In the genomic region with DNA sequence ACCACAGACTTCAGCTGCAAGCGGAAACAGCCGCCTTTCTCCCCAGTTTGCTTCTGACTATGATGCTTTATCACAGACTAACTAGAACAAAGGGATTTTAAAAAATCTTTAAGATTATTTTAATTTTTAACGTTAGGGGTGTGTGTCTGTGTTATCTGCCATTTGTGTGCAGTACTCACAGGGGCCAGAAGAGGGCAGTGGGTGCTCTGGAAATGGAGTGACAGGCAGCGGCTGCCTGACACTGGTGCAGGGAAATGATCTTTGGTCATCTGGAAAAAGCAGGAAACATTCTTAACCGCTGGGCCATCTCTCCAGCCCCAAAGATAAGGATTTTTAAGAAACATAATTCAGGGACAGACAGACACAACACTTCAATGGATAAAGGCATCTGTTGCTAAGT, we compare ENCODE assay signal across 9 mouse cellular contexts. TPM values are rescaled to one million over a fixed set of nuclear protein-coding genes. Genes with fewer than 3 reads are reported as not detected.
DNase-seq lines count a peak whose midpoint lies in the region; ATAC-seq lines count a peak whose summit lies in the region.
"Had no signal": no experiment of that assay in that cellular context is flagged by ENCODE, and none has a peak within 500 bp of the region (broad histone marks: within the 10 kb centered on the region; RNA-seq: fewer than 3 reads in every experiment).

No protein-coding gene starts in this region.

- no peak overlapping the region for H3K9ac ChIP-seq in midbrain, embryonic 11.5 days (ENCODE audit: low read length)
- H3K9ac ChIP-seq in midbrain, embryonic 15.5 days: no peak overlapping the region
- H3K9ac ChIP-seq: neural tube, embryonic 12.5 days had no signal

- DNase-seq in cerebellum, postnatal 14 days: peak; percentile 35 to 70
- DNase-seq in cerebellum, adult 11 months: no peak
- peak; percentile 88 for DNase-seq in midbrain, embryonic 11.5 days (ENCODE audit: low spot score, missing footprints)
- DNase-seq in c-Kit-negative CD71-positive TER-119-positive erythroid progenitor cells, embryonic 14.5 days (ENCODE audit: low read depth, low spot score): peak; percentile 5
- DNase-seq in kidney, postnatal 14 days: peak; percentile 60
- DNase-seq in retina, embryonic 14.5 days (ENCODE audit: low spot score): peak; percentile 39
- no peak for DNase-seq in frontal cortex, postnatal 25 days (ENCODE audit: low spot score in 2 of 2)

- H3K4me2 ChIP-seq in midbrain, embryonic 11.5 days: no peak overlapping the region
- H3K4me2 ChIP-seq in midbrain, embryonic 15.5 days: no peak overlapping the region
- H3K4me2 ChIP-seq: neural tube, embryonic 12.5 days had no signal

- H3K27ac ChIP-seq in midbrain, embryonic 11.5 days (ENCODE audit: low read depth, low read length): no peak overlapping the region
- H3K27ac ChIP-seq in midbrain, embryonic 15.5 days: no peak overlapping the region
- H3K27ac ChIP-seq: neural tube, embryonic 12.5 days had no signal

- no peaks in the 10 kb centered on the region for H3K27me3 ChIP-seq in midbrain, embryonic 11.5 days (ENCODE audit: control insufficient read depth, insufficient read depth, low read length)
- 0 out of 2 replicates have a peak, but pooled peaks cover 2% of the 10 kb centered on the region for H3K27me3 ChIP-seq in midbrain, embryonic 15.5 days (replicated peaks)
- H3K27me3 ChIP-seq: neural tube, embryonic 12.5 days had no signal

- no peak overlapping the region for H3K4me3 ChIP-seq in midbrain, embryonic 11.5 days (ENCODE audit: low read depth, low read length)
- H3K4me3 ChIP-seq in midbrain, embryonic 15.5 days: no peak overlapping the region
- H3K4me3 ChIP-seq: neural tube, embryonic 12.5 days had no signal

- 62% methylated on average over 5 of the region's 5 CpGs for WGBS in midbrain, embryonic 11.5 days
- WGBS in midbrain, embryonic 15.5 days: 68% methylated on average over 5 of the region's 5 CpGs

- H3K9me3 ChIP-seq in midbrain, embryonic 11.5 days (ENCODE audit: control insufficient read depth, low read length): no peaks in the 10 kb centered on the region
- H3K9me3 ChIP-seq in midbrain, embryonic 15.5 days: no peaks in the 10 kb centered on the region
- H3K9me3 ChIP-seq: neural tube, embryonic 12.5 days had no signal

- H3K36me3 ChIP-seq in midbrain, embryonic 11.5 days (ENCODE audit: control insufficient read depth, insufficient read depth, low read length): no peaks in the 10 kb centered on the region
- no peaks in the 10 kb centered on the region for H3K36me3 ChIP-seq in midbrain, embryonic 15.5 days (replicated peaks)
- H3K36me3 ChIP-seq: neural tube, embryonic 12.5 days had no signal

- H3K4me1 ChIP-seq in midbrain, embryonic 11.5 days (ENCODE audit: control insufficient read depth, insufficient read depth, low read length): no peaks in the 10 kb centered on the region
- peaks cover 4% of the 10 kb centered on the region for H3K4me1 ChIP-seq in midbrain, embryonic 15.5 days

- ATAC-seq in midbrain, embryonic 11.5 days (ENCODE audit: low FRiP score): no peak
- ATAC-seq in midbrain, embryonic 15.5 days (replicated peaks): no peak

RNA-seq across cellular contexts. Expression of gene Myo1e, which starts 4.4 kb away (rescaled TPM):
- 9.5 and 9.7 TPM in 2 replicates for polyA plus RNA-seq in midbrain, embryonic 11.5 days (2014; fragmentation: Nextera tagmentation; extraction: Ambion mirVana)
- 5.3 and 6.1 TPM in 2 replicates for polyA plus RNA-seq in midbrain, embryonic 15.5 days (2015; fragmentation: Nextera tagmentation; extraction: Ambion mirVana)

Comparison
In these comparisons a context has a peak if more than half of its experiments do, and no peak if none do; other contexts are left out.
1. DNase-seq: peak in cerebellum, postnatal 14 days (2 of 2), midbrain, embryonic 11.5 days (single experiment), c-Kit-negative CD71-positive TER-119-positive erythroid progenitor cells, embryonic 14.5 days (single experiment), kidney, postnatal 14 days (single experiment) and retina, embryonic 14.5 days (single experiment); none in cerebellum, adult 11 months (single experiment) and frontal cortex, postnatal 25 days (0 of 2).